Mouse (Mus musculus) ES-CJ7 (cell line): ENCODE measurements at regions not wholly inside any gene's neighbourhood (a gene's known extent, or its start where the extent isn't known, plus 50 kb on each side); places are given as distances from the start of the nearest gene placed in this dataset.
"Not testable (repeated sequence)": the region's sequence is repeated elsewhere in the genome, so short reads cannot be mapped to it uniquely, and the experiment has no call there.

Experiments used
- DNase-seq: peaks from one replicate; pipeline ENCODE4 v3.0.0; 2011; ENCODE audit warnings: low read depth, low spot score

DNA sequence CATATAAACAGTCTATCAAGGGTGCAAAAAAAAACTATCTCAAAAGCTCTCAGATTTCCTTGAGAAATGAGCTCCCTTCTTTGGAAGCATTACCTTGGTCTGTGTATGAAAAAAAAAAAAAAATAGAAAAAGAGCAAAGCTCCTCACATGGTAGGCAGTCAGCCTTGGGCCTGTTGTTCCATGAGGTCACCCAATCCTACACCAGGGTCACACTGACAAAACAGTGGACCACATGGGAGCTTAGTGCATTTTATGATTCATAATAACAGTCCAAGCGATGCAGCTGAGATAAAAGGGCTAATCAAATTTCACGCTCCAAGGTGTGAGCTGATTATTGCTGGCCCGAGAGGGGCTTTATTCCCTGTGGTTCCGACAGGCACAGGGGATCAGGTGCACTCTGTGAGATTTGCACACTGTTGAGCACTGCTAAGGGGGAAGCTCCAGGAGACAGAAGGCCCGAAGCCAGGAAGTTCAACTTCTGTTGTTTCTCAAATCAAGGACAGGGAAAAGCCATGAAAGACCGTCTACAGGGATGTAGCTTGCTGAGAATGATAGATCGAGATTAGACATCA is 352.1 kb upstream of the Gm6657 start:
- DNase-seq: no peak

DNA sequence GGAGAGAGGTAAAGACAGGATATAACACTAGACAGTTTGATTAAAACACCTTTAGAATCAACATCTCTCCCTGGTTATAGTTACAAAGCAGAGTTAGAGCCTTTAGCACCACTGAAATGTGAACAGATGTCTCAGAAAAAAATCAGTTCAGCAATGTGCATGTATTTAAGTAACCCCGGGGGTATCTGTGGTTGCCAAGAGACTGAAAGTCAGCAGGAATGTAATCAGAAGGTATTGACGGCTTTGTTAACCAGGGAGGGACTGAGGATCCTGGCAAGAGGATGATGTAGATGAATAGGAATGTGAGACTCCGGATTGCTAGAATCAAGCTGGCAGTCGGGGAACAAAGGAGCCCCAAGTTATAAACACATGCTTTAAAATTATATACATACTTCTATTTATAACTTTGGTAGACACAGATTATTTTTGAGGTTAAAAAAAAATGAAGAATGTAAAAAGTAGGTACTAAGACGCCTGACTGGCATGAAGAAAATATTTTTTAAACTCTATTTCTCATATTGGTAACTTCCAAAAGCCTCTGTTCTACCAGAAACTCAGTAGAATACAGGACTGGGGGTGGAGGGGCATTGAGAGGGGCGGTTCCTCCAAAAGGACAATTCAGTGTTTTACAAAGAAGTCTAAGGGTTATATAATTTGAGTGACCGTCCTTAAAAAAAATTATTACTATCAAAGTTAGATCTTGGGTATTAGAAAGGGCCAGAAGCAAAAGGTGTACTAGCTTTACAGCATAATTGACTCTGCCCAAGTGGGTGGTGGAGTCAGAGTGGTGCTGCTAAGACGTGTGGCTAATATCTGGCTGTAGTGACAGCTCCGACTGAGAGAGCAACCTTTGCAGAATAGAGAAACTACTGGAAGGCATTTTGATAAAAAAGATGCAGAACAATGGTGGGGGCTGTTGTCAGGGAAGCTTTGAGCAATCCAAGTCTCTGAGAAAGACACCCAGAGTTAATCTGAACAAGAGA is 341.2 kb upstream of the Gm6657 start:
- DNase-seq: peak; percentile 3

- DNase-seq: no peak
These were observed 339.6 kb upstream of the Gm6657 start for GRCm38 (mm10) chr12:77854281-77855075.

DNA sequence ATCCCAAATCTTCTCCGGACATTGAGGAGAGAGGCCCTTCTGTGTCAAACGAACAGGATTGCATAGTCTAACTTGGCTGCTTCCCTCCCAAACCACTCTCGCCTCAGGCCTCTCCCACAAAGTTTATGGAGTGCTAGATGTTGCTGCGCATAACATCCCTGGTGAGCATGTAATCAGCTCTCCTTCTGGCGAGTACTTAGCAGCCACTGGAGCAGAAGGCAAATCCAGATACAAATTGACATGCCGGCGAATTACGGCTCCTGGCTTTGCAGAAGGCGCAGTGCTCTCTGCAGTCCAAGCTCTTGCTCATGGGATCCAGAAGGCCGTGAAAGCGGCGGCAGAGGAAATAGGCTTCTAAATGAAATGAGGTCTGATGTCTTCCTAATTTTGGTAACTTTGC is 338.2 kb upstream of the Gm6657 start:
- DNase-seq: no peak

DNA sequence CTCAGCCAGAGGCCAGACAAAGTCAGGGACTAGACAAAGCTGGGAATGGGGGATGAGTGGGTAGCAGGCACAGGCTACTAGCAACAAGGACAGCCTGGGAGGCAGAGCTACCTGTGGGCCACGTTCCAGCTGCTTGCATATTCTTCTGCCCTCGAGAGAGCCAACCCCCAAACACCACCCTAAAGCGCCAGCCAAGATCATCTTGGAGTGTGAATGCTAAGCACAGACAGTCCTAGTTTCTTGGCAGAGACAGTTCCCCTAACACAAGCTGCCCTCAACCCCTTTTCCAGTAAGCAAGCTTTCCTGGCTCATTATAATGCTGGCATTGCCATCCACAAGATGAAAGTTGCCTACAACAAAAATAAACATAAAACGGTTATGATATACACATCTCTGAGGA is 336.8 kb upstream of the Gm6657 start:
- DNase-seq: no peak

GRCm38 (mm10) chr12:77860769-77861557 is 333.1 kb upstream of the Gm6657 start:
- DNase-seq: no peak

DNA sequence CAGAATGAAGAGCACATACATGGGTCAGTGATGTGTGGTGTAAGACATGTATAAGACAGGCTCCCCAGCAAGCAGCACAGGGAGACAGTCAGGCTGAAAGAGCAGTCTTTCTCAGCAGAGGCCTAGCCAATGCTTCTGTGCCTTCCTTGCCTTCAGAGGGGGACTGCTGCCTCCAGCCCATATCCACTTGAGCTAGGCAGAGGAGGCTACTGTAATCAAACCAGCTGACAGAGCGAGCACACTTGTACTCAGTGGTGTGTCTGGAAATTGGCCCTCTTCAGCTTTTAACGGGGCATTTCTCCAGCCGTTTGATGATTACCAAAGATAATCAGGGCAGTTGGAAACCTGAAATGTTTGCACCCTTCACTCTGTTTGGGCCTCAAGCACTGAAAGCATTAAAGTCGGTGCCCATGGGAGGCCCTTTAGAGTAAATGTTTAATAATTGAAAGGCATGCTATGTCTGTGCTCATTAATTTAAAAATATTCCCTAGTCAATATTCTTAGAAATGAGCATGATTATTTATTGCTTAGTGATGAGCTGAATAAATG is 326.0 kb upstream of the Gm6657 start:
- DNase-seq: no peak

DNA sequence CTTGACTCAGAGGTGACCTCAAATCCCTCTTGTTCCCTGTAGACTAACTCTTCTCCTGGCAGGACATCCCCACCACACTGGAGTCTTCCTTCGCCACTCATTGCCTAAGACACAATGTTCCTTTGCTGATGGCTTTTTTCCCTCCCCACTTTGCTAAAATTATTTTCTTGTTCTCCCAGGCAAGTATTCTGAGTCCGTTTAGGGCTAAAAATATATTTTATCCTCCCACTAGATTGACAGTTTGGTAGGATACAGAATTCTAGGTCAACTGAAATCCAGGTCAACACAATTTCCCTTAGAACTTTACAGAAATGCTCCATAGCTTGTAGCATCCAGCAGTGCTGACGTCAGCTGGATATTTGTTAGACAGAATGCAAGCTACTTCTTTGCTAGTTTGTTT is 324.7 kb upstream of the Gm6657 start:
- DNase-seq: no peak

DNA sequence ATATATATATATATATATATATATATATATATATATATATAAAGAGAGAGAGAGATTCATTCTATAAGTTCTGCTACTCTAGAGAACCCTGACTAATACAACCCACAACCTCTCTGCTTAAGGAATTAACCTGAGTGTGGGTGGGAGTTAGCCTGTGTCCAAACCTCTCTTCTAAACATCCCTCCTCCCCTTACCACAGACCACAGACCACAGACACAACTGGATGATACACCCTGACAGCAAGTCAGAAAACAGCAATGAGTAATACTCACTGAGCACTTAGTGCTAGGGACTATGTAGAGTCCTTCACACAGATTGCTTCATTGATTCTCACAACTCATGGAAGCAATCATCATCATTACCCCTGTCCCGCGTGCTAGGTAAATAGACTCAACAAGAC is 306.7 kb upstream of the Gm6657 start:
- DNase-seq: no peak

DNA sequence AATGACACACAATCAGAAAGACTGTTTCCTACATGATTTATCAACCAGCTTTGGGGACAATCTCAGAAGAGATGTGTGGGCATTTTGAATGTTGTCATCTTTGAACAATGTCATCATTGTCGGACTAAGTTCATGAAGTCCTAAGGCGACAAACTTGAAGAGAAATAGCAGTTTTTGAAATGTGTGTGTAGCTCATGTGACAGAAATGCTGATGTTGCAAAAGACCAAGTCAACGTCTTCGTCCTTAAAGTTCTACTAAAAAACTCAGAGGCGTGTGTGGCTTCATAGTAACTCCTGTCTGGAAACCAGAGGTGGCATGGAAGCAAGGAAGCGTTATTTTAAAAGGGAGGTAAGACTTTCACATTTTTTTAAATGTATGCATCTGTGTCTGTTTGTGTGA is 302.6 kb upstream of the Gm6657 start:
- DNase-seq: no peak

GRCm38 (mm10) chr12:77894238-77894637 is 299.8 kb upstream of the Gm6657 start:
- DNase-seq: no peak

DNA sequence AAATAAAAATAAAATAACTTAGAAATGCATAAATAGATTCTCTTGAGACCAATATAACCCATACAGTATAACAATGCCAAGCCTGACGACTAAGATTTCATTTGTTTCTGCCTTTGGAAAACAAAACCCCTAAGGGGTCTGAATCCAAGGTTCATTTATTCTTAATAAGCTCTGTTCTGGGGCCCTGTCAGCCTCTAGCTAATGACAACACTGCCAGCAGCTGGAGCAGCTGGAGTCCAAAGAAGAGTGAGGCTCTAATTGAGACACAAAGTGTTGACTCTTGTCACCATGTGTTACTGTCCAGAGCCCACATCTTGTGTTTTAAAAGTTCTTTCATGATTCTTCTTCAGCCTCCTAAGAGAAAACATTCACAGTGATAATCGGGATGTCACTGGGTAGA is 298.5 kb upstream of the Gm6657 start:
- DNase-seq: no peak

DNA sequence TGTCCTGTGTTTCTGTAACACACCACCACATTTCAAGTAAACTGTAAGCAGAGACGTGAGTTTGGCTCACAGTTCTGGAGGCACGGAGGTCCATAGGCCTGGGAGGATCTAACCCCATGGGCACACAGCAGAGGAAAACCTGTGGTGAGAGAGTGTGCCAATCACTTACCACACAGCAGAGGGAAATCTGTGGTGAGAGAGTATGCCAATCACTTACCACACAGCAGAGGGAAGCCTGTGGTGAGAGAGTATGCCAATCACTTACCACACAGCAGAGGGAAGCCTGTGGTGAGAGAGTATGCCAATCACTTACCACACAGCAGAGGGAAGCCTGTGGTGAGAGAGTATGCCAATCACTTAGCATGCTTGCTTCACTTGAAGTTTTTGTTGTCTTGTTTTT is 295.1 kb upstream of the Gm6657 start:
- not testable (repeated sequence) for DNase-seq

- no peak for DNase-seq
These were observed 292.8 kb upstream of the Gm6657 start for GRCm38 (mm10) chr12:77901254-77901653.

GRCm38 (mm10) chr12:77912863-77913554 is 281.0 kb upstream of the Gm6657 start:
- DNase-seq: peak; percentile 44

DNA sequence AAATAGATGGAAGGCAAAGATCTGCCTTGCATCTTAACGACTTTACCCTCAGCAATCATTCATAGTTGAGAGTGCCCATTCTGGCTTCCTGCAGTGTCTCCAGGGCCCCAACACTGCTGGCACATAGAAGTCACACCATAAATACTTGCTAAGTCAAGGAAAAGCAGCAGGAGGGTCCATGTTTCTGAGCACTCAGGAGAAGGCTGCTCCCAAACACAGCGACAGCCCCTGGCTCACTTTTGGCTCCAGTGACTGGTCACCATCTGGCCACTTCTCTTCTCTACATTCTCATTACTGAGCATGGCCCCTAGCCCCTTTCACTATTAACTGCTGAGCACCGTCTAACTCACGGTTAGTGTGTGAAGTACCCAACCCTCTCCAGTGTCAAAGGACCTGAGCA is 265.3 kb upstream of the Gm6657 start:
- no peak for DNase-seq

DNA sequence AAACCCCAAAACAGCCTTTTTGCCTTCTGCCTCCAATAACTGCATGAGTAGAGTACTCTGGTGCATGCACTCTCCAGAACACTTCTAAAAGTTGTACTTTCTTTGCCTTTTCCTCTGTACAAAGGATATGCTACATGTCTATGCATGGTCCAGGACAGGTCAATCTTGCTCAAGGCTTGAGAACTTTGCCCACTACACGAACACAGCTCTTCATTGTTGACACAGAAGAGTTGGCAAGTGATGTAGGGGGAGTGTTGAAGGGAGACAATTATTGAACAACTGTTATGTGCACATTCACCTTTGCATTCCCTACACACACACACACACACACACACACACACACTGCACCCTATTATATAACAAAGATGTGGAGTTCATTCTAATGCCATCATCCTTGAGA is 264.5 kb upstream of the Gm6657 start:
- no peak for DNase-seq

DNA sequence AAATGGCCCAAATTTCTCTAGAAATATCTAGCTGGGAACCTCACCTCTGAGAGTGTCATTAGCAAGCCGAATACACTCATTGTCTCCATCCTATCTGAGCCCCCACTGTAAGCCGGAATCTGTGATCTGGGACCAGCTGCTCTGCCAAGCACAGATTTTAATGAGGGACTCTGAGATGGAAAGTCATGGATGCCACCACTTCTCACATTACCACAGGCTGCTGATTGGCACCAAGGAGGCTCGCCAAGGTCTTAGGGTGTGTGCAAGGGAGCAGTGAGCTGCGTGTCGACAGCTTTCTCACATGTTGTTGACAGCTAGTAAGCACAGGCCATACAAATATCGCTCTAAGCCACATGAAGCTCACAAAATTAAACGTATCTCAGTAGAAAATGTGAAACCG is 250.1 kb upstream of the Gm6657 start:
- no peak for DNase-seq

GRCm38 (mm10) chr12:77949474-77950017 is 244.5 kb upstream of the Gm6657 start:
- DNase-seq: no peak

GRCm38 (mm10) chr12:77952492-77952891 is 241.6 kb upstream of the Gm6657 start:
- no peak for DNase-seq
